Mouse (Mus musculus): ENCODE measurements at regions not wholly inside any gene's neighbourhood (a gene's known extent, or its start where the extent isn't known, plus 50 kb on each side); places are given as distances from the start of the nearest gene placed in this dataset.

- no peak for DNase-seq (ENCODE audit: low read depth)
These were observed 186.8 kb downstream of the Katnal1 start for GRCm38 (mm10) chr5:148742158-148742835.

DNA sequence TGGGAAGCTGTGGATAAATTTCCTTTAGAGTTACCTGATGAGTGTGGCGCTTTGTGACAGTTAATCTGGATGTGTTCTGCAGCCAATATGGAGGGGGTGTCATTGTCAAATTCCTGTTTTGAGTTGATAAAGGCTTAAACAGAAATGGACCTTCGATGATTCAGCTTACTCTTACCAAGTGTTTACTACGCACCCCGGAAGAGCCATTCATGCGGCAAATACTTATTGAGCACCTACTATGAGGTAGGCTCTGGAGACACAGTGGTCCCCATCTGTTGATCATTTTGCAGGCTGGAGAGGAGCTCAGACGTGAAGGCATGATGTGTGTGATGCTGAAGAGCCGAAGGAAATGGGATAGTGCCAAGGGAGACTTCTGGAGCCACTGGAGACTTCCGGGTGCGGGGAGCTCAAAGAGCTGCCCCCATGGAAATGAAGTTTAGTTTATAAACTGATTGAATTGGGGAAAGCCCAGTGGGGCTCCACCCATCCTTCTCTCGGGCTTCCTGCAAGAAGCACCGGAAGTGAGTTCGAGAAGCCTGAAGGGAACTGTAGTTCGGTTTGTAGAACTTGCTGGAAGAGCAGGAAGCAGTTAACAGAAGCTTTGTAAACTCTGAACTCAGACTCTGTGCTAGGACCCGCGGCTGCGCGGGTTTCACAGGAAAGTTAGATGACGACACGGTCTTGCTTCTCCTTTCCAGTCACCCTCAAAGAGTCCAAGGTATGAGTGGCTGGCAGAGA is 187.7 kb downstream of the Katnal1 start:
- no peak for DNase-seq (ENCODE audit: low read depth)

GRCm38 (mm10) chr5:148740366-148741266 is 188.0 kb upstream of the Ubl3 start:
- DNase-seq (ENCODE audit: low read depth) = no peak

DNA sequence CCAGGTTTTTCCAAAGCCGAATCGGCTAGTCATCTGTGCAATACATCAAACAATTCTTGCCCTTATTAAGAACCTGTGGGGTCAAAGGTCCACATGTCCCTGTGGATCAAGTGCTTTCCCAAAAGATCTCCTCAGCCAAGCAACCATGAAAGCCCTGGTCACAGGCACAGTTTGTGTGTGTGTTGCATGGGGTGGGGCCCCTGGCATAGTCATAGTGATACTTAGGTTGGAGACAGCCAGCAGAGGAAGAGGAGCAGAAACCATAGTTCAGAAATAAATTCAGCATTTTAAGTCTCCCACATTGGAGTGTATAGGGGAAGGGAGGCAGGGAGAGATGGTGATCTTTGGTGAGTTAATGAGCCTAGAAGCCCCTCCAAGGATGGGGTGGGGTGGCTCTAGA is 187.1 kb upstream of the Ubl3 start:
- DNase-seq (ENCODE audit: low read depth) = no peak

DNA sequence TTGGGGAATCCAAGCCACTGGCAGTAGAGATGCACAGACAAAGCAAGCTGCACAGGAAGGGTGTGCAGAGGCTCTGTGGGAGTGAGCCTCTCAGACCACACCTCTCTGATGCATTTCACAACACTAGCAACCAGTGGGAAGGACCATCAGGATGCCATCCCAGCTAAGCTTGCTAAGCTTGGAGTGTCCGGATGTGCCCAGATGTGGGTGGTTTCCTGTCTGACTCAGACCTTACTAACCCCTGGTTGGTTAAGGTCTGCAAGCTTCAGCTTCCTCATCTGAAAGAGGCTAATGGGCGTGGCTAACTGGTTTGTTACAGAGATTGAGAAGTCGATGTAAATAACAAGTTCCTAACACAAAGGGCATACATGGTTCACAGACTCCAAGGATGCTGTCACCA is 186.6 kb upstream of the Ubl3 start:
- DNase-seq (ENCODE audit: low read depth) = no peak

DNA sequence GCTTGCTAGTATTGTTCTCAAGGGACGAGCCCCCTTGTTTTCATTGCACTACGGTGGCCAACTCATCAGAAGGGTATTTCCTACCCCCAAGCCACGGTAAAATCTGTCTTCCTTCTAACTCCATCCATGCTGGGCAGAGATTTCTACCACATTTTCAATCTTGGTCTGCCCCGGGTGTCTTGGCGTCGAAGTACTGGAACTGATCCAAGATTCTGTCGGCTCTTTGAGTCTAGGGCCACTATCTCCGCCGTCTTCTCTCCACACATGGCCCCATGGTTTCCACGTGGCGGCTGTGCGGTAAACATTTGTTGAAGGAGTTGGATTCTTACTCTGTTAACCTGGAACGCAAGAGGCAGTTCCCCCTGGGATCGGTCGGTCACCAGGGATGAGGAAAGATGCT is 177.0 kb upstream of the Ubl3 start:
- no peak for DNase-seq (ENCODE audit: low read depth)

DNA sequence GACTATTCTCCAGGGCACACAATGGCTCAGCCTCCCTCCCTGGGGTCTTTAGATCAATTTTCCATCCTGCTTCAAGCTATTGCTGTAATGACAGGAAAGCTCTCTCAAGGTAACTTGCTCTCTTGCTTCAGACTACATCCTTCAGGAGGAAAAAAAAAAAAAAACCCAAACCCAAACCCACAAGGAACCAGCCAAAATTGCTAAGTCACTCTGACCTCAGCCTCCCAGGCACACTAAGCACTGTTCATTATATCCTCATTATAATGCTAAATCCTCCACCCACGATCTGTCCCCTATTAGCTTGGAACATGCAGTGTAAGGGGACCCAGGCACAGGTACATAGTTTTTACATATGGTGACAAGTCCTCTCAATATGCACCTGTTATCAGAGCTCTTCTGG is 175.9 kb upstream of the Ubl3 start:
- no peak for DNase-seq (ENCODE audit: low read depth)

DNA sequence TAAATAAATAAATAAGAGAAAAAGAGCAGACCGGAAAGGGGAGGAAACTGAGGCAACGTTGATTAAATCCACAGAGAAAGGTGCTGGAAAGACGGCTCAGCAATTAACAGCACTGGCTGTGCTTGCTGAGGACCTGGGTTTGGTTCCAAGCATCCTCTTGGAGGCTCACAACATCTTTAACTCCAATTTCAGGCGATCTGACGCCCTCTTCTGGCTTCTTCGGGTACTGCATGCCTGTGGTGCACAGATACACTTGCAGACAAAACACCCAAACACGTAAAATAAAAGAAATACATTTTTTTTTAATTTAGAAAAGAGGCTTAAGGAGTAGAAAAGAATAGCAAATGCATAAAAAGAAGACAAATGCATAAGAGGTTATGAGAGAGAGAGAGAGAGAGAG is 173.9 kb upstream of the Ubl3 start:
- DNase-seq (ENCODE audit: low read depth) = no peak

DNA sequence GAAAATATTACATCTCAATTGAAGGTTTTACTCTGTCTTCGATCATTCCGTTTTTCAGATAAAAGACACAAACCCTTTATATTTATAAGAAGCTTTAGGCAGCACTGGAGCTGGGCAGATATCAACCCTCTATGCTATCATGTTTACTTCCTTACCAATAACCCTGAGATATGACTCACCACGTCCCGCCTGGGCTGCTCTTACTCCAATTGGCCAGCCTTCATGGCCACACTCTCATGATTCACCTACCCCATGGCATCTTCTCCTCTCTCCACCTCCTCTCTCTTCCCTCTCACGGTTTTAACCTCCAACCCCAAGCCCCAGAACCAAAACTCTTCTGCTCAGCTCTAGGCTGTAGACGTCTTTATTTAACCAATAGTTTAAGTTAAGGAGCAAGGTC is 171.9 kb upstream of the Ubl3 start:
- no peak for DNase-seq (ENCODE audit: low read depth)

GRCm38 (mm10) chr5:148723677-148724227 is 171.2 kb upstream of the Ubl3 start:
- DNase-seq (ENCODE audit: low read depth) = no peak

- DNase-seq (ENCODE audit: low read depth) = no peak
These were observed 168.0 kb upstream of the Ubl3 start for GRCm38 (mm10) chr5:148720604-148721003.

DNA sequence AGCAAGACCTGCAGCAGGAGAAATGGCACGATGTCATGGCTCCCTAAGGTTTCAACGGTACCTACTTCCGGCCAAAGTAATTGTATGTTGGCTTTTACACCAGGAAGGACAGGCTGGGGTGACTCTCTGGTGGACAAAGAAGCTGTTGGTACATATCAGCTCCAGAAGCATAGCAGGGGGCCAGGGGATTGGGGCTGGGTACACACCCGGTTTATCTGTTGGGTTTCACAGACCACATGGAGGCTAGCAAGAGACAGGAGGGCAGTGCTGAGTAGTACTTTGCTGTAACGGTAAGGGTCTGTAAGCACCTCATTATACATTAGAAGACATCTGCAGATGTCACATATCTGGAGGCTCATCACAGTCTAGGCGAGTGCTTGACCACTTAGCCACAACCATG is 164.0 kb upstream of the Ubl3 start:
- DNase-seq (ENCODE audit: low read depth) = no peak

DNA sequence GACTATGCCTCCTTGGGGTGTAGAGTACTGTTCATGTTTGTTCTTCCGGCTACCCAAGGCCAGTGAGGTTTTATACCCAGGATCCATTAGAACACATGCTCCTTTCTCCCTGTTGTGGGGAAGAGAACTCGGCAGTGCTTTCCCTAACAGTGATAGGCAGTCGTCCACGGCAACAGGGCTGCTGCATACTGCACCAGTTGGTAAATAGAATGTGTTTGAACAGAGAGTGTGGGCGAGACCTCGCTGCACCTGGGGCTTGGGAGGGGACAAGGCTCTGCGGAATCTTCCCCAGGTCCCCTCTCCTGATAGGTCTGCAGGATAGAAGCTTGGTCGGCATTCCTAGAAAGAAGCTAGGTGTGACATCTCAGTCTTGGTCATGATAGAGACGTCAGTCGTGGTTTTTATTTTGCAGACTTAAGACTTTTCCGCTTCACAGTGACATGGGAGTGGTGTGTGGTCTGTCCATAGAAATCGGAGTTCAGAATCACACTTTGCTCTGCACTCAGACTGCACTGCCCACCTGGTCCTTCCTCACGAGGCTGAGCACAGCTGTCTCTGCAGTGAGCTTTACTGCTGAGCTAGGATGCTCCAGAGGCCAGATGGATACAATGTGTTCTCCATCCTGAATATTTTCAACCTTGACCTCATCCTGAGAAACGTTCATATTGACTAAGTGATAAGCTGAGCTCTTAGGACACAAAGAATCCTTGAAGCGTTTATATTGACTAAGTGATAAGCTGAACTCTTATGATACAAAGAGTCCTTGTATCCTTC is 162.8 kb upstream of the Ubl3 start:
- no peak for DNase-seq (ENCODE audit: low read depth)

DNA sequence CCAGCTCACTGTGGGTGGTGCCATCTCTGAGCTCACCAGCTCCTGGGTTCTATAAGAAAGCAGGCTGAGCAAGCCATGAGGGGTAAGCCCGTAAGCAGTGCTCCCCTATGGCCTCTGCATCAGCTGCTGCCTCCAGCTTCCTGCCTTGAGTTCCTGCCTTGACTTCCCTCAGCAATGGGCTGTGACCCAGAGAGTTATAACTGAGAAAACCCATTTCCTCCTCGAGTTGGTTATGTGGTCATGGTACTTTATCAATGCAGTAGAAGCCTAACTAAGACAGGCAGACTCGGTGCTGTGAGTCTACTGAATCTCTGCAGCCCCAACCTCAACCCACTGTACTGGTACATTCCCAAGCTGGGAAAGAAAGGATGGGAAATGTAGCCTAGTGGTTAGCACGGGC is 162.2 kb upstream of the Ubl3 start:
- no peak for DNase-seq (ENCODE audit: low read depth)

- DNase-seq (ENCODE audit: low read depth) = no peak
These were observed 161.2 kb upstream of the Ubl3 start for GRCm38 (mm10) chr5:148713796-148714195.

DNA sequence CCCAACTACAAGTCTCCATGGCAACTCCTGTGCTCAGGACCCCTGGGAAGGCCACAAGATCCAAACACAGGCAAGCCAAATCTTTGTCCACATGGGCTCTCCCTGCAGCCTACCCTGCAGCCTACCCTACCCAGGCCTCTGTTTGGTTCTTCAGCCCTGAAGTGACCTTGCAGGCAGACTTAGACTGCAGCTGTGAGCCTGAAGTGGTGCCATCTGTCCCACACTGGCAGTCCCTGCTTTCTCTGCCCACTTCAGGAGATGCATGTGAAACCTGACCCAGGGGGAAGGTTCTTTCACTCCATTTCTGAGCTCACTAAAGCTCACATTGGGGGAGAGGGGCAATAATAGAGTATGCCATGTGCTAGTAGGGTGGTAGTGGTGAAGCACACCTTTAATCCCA is 160.4 kb upstream of the Ubl3 start:
- no peak for DNase-seq (ENCODE audit: low read depth)

- DNase-seq (ENCODE audit: low read depth) = no peak
These were observed 159.0 kb upstream of the Ubl3 start for GRCm38 (mm10) chr5:148711570-148711969.

DNA sequence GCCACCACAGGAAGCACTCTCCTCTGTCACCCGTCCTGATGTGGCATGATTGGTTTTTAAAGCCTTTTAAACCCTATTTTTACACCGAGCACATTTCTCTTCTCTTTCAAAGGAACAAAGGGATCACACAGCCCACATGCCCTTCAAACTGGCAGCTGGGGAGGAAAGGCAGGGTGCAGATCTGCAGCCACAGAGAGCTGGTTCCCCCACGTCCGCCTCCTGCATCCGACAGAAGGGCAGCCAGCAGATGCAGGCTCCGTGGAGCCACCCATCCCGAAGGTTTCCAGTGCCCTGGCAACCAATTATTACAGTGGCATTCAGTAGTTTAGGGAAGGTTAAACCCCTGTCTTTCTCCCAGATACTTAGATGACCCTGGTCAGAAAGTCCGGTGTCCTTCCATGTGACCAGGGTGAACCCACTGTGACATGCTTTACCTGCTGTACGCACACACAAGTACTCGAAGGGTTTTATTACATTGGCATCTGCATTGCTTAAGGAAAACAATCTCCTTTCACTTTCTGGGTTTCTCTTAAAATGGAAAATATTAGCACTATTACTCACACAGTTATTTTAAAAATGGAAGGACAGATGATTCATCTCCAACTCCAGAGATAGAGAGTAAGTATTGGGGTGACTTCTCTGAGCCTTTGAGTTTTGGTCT is 156.7 kb upstream of the Ubl3 start:
- no peak for DNase-seq (ENCODE audit: low read depth)

- DNase-seq (ENCODE audit: low read depth) = no peak
These were observed 155.6 kb upstream of the Ubl3 start for GRCm38 (mm10) chr5:148708014-148708741.

DNA sequence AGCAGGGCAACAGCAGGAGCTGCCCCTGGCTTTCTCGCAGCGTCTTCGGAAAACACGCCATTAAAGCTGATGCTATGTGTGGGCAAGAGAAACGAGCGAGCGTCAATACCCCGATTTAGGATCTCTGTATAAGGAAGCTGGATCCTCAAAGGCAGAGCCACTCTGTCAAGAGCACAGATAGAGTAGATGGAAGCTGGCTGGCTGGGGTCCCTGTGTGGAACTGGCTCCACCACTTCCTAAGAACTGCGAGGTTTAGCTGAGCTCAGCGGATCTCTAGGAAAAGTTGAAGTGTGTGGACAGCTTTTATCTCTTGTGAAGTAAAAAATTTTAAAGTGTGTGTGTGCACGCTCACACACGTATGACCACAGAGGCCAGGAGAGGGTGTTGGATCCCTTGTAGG is 154.7 kb upstream of the Ubl3 start:
- no peak for DNase-seq (ENCODE audit: low read depth)
